Mouse (Mus musculus) cortical plate, adult 2 months (tissue): Measurements from ENCODE around the gene Nat8l.
A peak's percentile ranks its signal among the peaks of the same experiment; 100 is the strongest.

Source experiments
- CTCF ChIP-seq: fragments of 200-500 bp; IDR thresholded peaks from 2 replicates; pipeline ENCODE4 v1.5.1; 2011; ENCODE audit warnings: mild to moderate bottlenecking, control low read depth, low read length; ENCODE audit not compliant: insufficient read depth; ENCODE audit errors: extremely low read depth
- POLR2A ChIP-seq: fragments of 200-500 bp; IDR thresholded peaks from 2 replicates; pipeline ENCODE4 v1.6.1; 2011; ENCODE audit warnings: mild to moderate bottlenecking, low read length, control low read depth; ENCODE audit not compliant: insufficient read depth; ENCODE audit errors: extremely low read depth

DNA sequence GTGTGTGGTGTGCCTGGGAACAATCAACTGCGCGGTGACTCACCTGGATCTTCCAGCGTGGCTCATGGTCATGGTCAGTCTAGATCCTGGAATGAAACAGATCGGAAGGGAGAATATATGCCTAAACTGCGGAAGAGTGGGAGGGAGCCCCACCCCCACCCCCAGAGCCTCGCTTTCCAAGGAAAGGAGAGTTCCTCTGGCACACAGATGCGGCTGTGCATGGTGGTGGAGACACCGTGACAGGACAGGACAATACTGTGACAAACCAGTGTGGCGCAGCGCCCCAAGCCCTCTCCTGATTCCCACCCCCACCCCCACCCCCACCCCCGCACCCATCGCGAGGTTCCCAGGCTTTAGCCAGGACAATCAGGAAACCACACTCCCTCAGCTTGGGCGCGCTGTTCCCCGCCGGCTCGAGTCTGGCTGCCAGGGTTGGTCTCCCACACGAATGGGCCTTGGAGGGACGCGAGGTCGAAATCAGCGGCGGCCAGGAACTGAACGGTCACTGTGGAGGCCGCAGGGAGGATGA, 13.0 kb upstream of the Nat8l start:
- TF ChIP-seq CTCF: no peak
- TF ChIP-seq POLR2A: peak; percentile 31; the same call in 1 of the 2 replicates
